Mouse (Mus musculus): ENCODE results near the gene Gm3285. TPM values are rescaled to one million over a fixed set of nuclear protein-coding genes. Genes with fewer than 3 reads are reported as not detected.

Gm3285 gene
- polyA plus RNA-seq (2015; fragmentation: Nextera tagmentation; extraction: Ambion mirVana): not detected in 2 replicates

DNA sequence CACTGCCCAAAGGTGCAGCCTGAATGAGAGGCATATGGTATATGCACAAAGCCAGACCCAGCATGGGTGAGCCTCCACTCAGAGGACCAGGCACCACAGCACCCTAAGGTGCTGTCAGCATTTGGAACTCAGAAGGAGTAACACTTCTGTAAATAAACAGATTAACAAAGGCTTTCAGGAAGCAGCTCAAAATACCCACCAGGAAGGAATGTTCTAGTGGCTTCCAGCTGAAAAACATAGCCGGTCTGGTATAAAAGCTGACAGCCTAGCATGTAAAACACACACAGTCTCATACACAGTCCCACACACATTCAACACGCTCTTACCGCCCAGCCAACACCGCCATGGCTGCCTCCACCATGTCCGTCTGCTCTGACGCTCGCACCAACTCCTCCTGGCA is at the start of gene Gm3285:
Gene Gm3285 (plus strand): TSS at position 301 of the 400 bp plus-strand sequence.
- H3K27me3 ChIP-seq: no peaks in the 10 kb centered on the region
- H3K9me3 ChIP-seq: peaks cover 6% of the 10 kb centered on the region; the same call in 1 of the 2 replicates
- no peak for ATAC-seq (ENCODE audit: insufficient number of reproducible peaks, insufficient read depth, low FRiP score, low TSS enrichment, low read depth)
- no peak within 1 kb of the TSS for H3K27ac ChIP-seq
- H3K9ac ChIP-seq: no peak within 1 kb of the TSS
- no peak within 1 kb of the TSS for H3K4me2 ChIP-seq
- 54% methylated on average over 7 of the region's 7 CpGs for WGBS
- H3K4me3 ChIP-seq: no peak within 1 kb of the TSS
- H3K4me1 ChIP-seq: no peaks in the 10 kb centered on the region
- no peaks in the 10 kb centered on the region for H3K36me3 ChIP-seq

DNA sequence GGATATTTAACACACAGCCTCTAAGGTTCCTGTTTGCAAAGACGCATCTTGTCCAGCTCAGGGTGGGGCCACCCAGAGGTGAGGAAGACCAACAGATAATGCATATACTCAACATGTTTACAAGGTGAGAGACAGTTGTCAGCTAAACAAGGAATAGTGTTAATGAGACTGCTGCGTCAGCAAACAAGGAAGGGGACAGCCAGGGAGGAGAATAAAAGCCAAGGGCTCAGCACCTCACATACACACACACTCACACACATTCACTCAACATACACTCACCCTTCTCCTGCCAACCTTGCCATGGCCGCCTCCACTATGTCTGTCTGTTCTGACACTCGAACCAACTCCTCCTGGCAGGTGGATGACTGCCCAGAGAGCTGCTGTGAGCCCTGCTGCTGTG is 47.4 kb upstream of the Gm3285 start, which contains the start of gene Gm2696:
Gene Gm2696 (plus strand): TSS at position 301 of the 400 bp plus-strand sequence.
- no peak for ATAC-seq (ENCODE audit: insufficient number of reproducible peaks, insufficient read depth, low FRiP score, low TSS enrichment, low read depth)
- H3K9me3 ChIP-seq: no peaks in the 10 kb centered on the region
- 49% methylated on average over 4 of the region's 4 CpGs for WGBS

DNA sequence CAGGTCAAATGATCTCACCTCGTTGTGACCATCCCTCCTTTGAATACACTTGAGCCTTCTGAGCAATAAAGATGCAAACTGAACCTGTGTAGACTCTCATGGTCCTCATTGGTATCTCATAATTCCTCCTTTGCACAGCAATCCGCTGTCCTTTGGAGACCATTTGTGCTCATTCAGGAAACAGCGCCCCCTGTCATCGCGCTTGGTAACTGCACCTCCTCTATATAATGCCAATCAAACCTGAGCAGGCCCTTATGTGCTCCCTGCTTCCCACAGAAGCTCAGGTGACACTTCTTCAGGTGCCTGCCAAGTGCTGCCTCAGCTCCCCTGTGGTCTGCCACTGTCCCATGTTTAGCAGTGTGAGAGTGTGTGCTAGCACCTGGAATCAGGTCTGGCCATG is 46.3 kb upstream of the Gm3285 start:
- ATAC-seq (ENCODE audit: insufficient number of reproducible peaks, insufficient read depth, low FRiP score, low TSS enrichment, low read depth): no peak
- H3K36me3 ChIP-seq: no peaks in the 10 kb centered on the region
- H3K9ac ChIP-seq: no peak overlapping the region
- WGBS: 26% methylated on average over 5 of the region's 5 CpGs
- no peak overlapping the region for H3K4me3 ChIP-seq
- H3K27ac ChIP-seq: no peak overlapping the region
- no peaks in the 10 kb centered on the region for H3K4me1 ChIP-seq
- no peaks in the 10 kb centered on the region for H3K9me3 ChIP-seq
- H3K27me3 ChIP-seq: 0 out of 2 replicates have a peak, but pooled peaks cover 3% of the 10 kb centered on the region
- H3K4me2 ChIP-seq: no peak overlapping the region

More for the DNA sequence above, 47.4 kb upstream of the Gm3285 start, which contains the start of gene Gm2696:
- Histone ChIP-seq H3K27me3 (0 out of 2 replicates have a peak, but pooled peaks cover 3% of the 10 kb centered on the region), H3K4me3 (no peak within 1 kb of the TSS), H3K4me1 (no peaks in the 10 kb centered on the region), H3K27ac (no peak within 1 kb of the TSS), H3K36me3 (no peaks in the 10 kb centered on the region), H3K9ac (no peak within 1 kb of the TSS), H3K4me2 (no peak within 1 kb of the TSS)

DNA sequence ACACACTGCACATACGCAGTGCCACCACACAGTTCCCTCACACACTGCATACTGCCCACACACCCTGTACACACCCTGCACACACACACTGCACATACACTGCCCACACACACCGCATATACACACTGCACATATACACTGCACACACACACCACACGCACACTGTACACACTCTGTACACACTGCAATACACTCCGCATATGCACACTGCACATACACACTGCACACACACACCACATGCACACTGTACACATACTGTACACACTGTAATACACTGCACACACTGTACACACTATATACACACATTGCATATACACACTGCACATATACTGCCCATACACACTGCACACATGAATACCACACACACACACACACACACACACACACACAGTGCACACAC is 43.3 kb upstream of the Gm3285 start:
- H3K27me3 ChIP-seq: 0 out of 2 replicates have a peak, but pooled peaks cover 3% of the 10 kb centered on the region
- no peaks in the 10 kb centered on the region for H3K9me3 ChIP-seq
- ATAC-seq (ENCODE audit: insufficient number of reproducible peaks, insufficient read depth, low FRiP score, low TSS enrichment, low read depth): peak; percentile 63
- no peak overlapping the region for H3K9ac ChIP-seq
- no peak overlapping the region for H3K4me2 ChIP-seq
- H3K4me1 ChIP-seq: no peaks in the 10 kb centered on the region
- no peaks in the 10 kb centered on the region for H3K36me3 ChIP-seq
- H3K4me3 ChIP-seq: no peak overlapping the region
- H3K27ac ChIP-seq: no peak overlapping the region
- WGBS: 93% methylated on average over 4 of the region's 4 CpGs

DNA sequence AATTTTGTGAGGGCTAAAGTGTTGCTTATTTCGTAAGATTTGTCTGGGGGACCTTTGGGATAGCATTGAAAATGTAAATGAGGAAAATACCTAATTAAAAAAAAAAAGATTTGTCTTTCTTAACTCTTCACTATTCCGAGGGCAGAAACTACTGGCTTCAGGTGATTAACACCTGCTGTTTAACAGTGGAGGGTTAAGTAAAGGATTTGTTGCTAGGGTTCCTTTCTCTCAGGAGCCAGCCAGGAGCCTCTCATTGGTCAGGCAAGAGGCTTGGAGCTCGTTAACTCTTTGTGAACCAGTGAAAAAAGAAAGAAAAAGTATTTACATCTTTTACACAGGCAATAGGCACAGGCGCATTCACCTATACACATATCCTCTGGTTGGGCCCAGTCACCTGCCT is 42.6 kb upstream of the Gm3285 start:
- no peaks in the 10 kb centered on the region for H3K36me3 ChIP-seq
- no peaks in the 10 kb centered on the region for H3K4me1 ChIP-seq
- no peak overlapping the region for H3K9ac ChIP-seq
- H3K9me3 ChIP-seq: no peaks in the 10 kb centered on the region
- no peaks in the 10 kb centered on the region for H3K27me3 ChIP-seq
- H3K4me3 ChIP-seq: no peak overlapping the region
- WGBS: 29% methylated on average over 4 of the region's 4 CpGs
- ATAC-seq (ENCODE audit: insufficient number of reproducible peaks, insufficient read depth, low FRiP score, low TSS enrichment, low read depth): no peak
- H3K4me2 ChIP-seq: no peak overlapping the region
- H3K27ac ChIP-seq: no peak overlapping the region

DNA sequence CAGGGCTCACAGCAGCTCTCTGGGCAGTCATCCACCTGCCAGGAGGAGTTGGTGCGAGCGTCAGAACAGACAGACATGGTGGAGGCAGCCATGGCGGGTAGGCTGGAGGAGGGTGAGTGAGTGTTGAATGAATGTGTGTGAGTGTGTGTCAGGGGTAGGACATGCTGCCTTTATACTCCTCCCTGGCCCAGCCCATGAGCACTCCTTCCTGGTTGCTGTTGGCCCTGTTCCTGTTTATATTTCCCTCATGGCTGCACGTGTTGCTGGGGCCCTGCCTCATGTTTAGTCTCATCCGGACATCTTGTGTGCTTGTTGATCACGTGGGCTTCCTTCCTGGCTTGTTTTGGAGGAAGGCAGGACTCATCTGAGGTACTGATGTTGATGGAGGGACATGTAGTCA is 34.8 kb upstream of the Gm3285 start, which contains the start of gene Krtap10-4:
Gene Krtap10-4 (minus strand): TSS at position 145 of the 400 bp plus-strand sequence.
- Histone ChIP-seq H3K4me3 (no peak within 1 kb of the TSS), H3K4me2 (no peak within 1 kb of the TSS), H3K36me3 (no peaks in the 10 kb centered on the region), H3K27ac (no peak within 1 kb of the TSS), H3K27me3 (no peaks in the 10 kb centered on the region), H3K4me1 (no peaks in the 10 kb centered on the region), H3K9me3 (no peaks in the 10 kb centered on the region), H3K9ac (no peak within 1 kb of the TSS)
- ATAC-seq (ENCODE audit: insufficient number of reproducible peaks, insufficient read depth, low FRiP score, low TSS enrichment, low read depth): no peak
- 71% methylated on average over 6 of the region's 6 CpGs for WGBS

DNA sequence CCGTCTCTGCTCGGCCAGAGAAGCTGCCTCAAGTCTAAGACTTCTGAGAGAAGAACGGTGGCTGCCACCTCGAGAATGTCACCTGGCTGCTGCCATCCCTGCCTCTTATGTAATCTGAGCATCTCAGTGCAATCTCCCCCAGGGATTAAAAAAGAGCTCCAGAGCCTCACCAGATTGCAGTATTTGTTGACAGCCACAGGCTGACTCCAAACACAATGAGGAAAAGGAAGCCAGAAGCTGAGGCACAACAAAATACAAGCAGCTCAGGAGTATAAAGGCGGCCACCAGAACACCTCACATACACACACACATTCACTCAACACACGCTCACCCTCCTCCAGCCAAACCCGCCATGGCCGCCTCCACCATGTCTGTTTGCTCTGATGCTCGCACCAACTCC is 26.1 kb upstream of the Gm3285 start, which contains the start of gene Krtap10-10:
Gene Krtap10-10 (plus strand): TSS at position 301 of the 400 bp plus-strand sequence.
- H3K27me3 ChIP-seq: no peaks in the 10 kb centered on the region
- no peak for ATAC-seq (ENCODE audit: insufficient number of reproducible peaks, insufficient read depth, low FRiP score, low TSS enrichment, low read depth)
- no peak within 1 kb of the TSS for H3K4me3 ChIP-seq
- H3K9ac ChIP-seq: no peak within 1 kb of the TSS
- no peaks in the 10 kb centered on the region for H3K4me1 ChIP-seq
- H3K36me3 ChIP-seq: no peaks in the 10 kb centered on the region
- no peak within 1 kb of the TSS for H3K4me2 ChIP-seq
- WGBS: 68% methylated on average over 9 of the region's 9 CpGs
- H3K27ac ChIP-seq: no peak within 1 kb of the TSS
- no peaks in the 10 kb centered on the region for H3K9me3 ChIP-seq

DNA sequence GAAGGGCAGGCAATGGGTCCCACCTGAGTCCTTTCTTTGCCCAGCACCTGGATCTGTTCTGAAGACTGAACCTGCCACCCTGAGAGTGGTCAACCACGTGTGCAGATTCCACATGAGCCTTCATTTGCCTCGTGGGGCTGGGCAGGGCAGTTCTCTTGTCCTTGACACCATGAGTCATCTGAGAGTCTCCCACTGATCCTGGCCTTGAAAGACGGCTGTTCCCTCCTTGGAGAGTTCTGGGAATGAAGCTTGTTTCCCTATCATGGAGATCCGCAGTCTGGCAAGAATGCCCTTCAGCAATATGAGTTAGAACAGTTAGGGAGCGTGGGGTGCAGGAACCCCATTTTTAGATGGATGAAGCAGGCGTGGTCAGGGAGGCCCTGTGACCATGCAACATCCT is 22.8 kb upstream of the Gm3285 start:
- no peaks in the 10 kb centered on the region for H3K36me3 ChIP-seq
- no peak overlapping the region for H3K9ac ChIP-seq
- no peak overlapping the region for H3K27ac ChIP-seq
- 74% methylated on average over 6 of the region's 6 CpGs for whole genome bisulfite sequencing
- peaks cover 9% of the 10 kb centered on the region; the same call in 1 of the 2 replicates for H3K9me3 ChIP-seq
- H3K4me1 ChIP-seq: no peaks in the 10 kb centered on the region
- H3K4me3 ChIP-seq: no peak overlapping the region
- no peaks in the 10 kb centered on the region for H3K27me3 ChIP-seq
- ATAC-seq (ENCODE audit: insufficient number of reproducible peaks, insufficient read depth, low FRiP score, low TSS enrichment, low read depth): no peak
- no peak overlapping the region for H3K4me2 ChIP-seq

DNA sequence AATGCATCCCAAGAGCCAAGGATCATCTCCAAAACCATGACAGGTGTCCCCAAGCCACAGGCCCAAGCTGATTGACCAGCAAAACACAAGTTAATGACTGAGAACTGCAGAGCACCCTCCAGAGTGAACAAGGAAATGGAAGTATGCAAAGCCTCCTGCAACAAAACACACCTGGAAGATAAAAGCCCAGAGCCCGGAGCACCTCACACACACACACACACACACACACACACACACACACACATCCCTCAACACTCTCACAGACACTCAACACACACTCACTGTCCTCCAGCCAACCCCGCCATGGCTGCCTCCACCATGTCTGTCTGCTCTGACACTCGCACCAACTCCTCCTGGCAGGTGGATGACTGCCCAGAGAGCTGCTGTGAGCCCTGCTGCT is 15.3 kb upstream of the Gm3285 start, which contains the start of gene Gm36176:
Gene Gm36176 (plus strand): TSS at position 301 of the 400 bp plus-strand sequence.
- peaks cover 12% of the 10 kb centered on the region; the same call in 1 of the 2 replicates for H3K9me3 ChIP-seq
- H3K27ac ChIP-seq: no peak within 1 kb of the TSS
- H3K4me3 ChIP-seq: no peak within 1 kb of the TSS
- no peaks in the 10 kb centered on the region for H3K36me3 ChIP-seq
- ATAC-seq (ENCODE audit: insufficient number of reproducible peaks, insufficient read depth, low FRiP score, low TSS enrichment, low read depth): no peak
- H3K9ac ChIP-seq: no peak within 1 kb of the TSS
- no peaks in the 10 kb centered on the region for H3K4me1 ChIP-seq
- H3K4me2 ChIP-seq: no peak within 1 kb of the TSS
- 57% methylated on average over 3 of the region's 3 CpGs for WGBS
- H3K27me3 ChIP-seq: no peaks in the 10 kb centered on the region

DNA sequence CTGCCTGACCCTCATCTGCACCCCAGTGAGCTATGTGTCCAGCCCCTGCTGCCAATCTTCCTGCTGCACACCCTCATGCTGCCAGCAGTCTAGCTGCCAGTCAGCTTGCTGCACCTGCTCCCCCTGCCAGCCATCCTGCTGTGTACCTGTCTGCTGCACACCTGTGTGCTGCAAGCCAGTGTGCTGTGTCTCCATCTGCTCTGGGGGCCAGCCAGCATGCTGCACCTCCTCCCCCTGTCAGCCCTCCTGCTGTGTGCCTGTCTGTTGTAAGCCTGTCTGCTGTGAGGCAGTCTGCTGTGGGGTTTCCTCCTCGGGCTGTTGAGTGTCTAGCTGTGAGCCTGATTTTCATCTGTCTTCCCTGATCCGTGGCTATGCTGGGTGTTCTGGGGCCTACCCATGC is 14.8 kb upstream of the Gm3285 start:
- H3K9me3 ChIP-seq: peaks cover 12% of the 10 kb centered on the region; the same call in 1 of the 2 replicates
- no peak overlapping the region for H3K9ac ChIP-seq

DNA sequence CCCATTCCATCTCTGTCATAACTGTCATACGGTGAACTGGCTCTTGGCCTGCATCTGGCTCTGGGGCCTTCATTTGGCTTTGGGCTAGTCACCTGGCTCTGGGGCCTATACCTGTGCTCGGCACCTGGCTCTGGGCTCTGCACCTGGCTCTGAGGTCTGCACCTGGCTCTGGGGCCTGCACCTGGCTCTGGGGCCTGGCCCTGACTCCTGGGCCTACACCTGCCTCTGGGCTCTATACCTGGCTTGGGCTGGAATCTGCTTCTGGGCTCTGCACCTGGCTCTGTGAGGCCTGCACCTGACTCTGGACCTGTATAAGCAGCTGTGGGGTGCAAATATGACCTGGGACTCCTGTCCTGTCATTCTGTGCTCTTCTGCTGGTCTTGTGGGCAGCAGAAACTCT is 14.2 kb upstream of the Gm3285 start:
- Histone ChIP-seq H3K36me3 (no peaks in the 10 kb centered on the region), H3K27ac (no peak overlapping the region), H3K4me1 (no peaks in the 10 kb centered on the region), H3K4me3 (no peak overlapping the region), H3K4me2 (no peak overlapping the region), H3K9me3 (peaks cover 12% of the 10 kb centered on the region; the same call in 1 of the 2 replicates), H3K9ac (no peak overlapping the region), H3K27me3 (no peaks in the 10 kb centered on the region)
- WGBS: 75% methylated on average over 2 of the region's 2 CpGs
- ATAC-seq (ENCODE audit: insufficient number of reproducible peaks, insufficient read depth, low FRiP score, low TSS enrichment, low read depth): no peak

More for the DNA sequence above, 14.8 kb upstream of the Gm3285 start:
- Histone ChIP-seq H3K36me3 (no peaks in the 10 kb centered on the region), H3K27ac (no peak overlapping the region), H3K4me1 (no peaks in the 10 kb centered on the region), H3K4me2 (no peak overlapping the region), H3K4me3 (no peak overlapping the region), H3K27me3 (no peaks in the 10 kb centered on the region)
- no peak for ATAC-seq (ENCODE audit: insufficient number of reproducible peaks, insufficient read depth, low FRiP score, low TSS enrichment, low read depth)
- 20% methylated on average over 2 of the region's 2 CpGs for WGBS

DNA sequence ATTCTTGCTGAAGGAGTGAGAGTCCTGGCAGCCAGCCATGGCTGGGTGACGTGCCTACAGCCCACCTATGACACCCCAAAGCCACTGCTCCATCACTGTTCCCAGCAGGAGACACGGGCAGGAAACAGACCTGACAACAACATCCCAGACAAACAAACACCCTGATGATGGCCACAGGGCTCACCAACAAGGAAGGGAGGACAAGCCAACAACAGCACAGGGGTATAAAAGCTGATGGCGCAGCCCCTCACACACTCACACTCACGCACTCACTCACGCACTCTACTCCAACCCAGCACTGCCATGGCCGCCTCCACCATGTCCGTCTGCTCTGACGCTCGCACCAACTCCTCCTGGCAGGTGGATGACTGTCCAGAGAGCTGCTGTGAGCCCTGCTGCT is 9.2 kb upstream of the Gm3285 start, which contains the start of gene Gm10318:
Gene Gm10318 (plus strand): TSS at position 301 of the 400 bp plus-strand sequence.
- Histone ChIP-seq H3K9me3 (no peaks in the 10 kb centered on the region), H3K4me1 (no peaks in the 10 kb centered on the region), H3K4me2 (no peak within 1 kb of the TSS), H3K27me3 (no peaks in the 10 kb centered on the region), H3K27ac (no peak within 1 kb of the TSS), H3K4me3 (no peak within 1 kb of the TSS), H3K9ac (no peak within 1 kb of the TSS), H3K36me3 (no peaks in the 10 kb centered on the region)
- ATAC-seq (ENCODE audit: insufficient number of reproducible peaks, insufficient read depth, low FRiP score, low TSS enrichment, low read depth): no peak
- 65% methylated on average over 9 of the region's 9 CpGs for WGBS

Data from embryonic facial prominence, embryonic 13.5 days (tissue).